Mouse (Mus musculus) MEL (cell line): ENCODE data around the gene Limch1.

Experiments
- CTCF ChIP-seq, 3 experiments: IDR thresholded peaks in 2 of 3; conservative IDR thresholded peaks in 1 of 3; 2 replicates each; pipeline ENCODE4 v1.5.1; 2011 to 2012; ENCODE audit warnings: low read length in 3 of 3, low read depth in 2 of 3, mild to moderate bottlenecking in 2 of 3, improper control_type of control experiment in 1 of 3, inconsistent platforms in 1 of 3, mixed read lengths in 1 of 3, moderate library complexity in 1 of 3; ENCODE audit not compliant: control insufficient read depth in 1 of 3, insufficient read depth in 1 of 3, poor library complexity in 1 of 3, severe bottlenecking in 1 of 3
- EP300 ChIP-seq, 2 experiments: IDR thresholded peaks; 2 replicates each; pipeline ENCODE4 v1.6.1; 2011; ENCODE audit warnings: improper control_type of control experiment in 2 of 2, low read length in 2 of 2, low read depth in 1 of 2, mild to moderate bottlenecking in 1 of 2
- GATA1 ChIP-seq: IDR thresholded peaks from 2 replicates; pipeline ENCODE4 v1.6.1; 2011; ENCODE audit warnings: low read depth, low read length, improper control_type of control experiment
- MAFK ChIP-seq: IDR thresholded peaks from 2 replicates; pipeline ENCODE4 v1.6.1; 2011; ENCODE audit warnings: low read depth, mild to moderate bottlenecking, low read length, improper control_type of control experiment, borderline replicate concordance
- NELFE ChIP-seq: IDR thresholded peaks from 2 replicates; pipeline ENCODE4 v1.6.1; 2011; ENCODE audit warnings: low read depth, low read length, improper control_type of control experiment
- POLR2A ChIP-seq, 2 experiments: IDR thresholded peaks; 2 replicates each; pipeline ENCODE4 v1.6.1; 2011 to 2012; ENCODE audit warnings: low read length in 2 of 2, mild to moderate bottlenecking in 2 of 2, control low read depth in 1 of 2, improper control_type of control experiment in 1 of 2, low read depth in 1 of 2, moderate library complexity in 1 of 2; ENCODE audit not compliant: control insufficient read depth in 1 of 2, insufficient read depth in 1 of 2, poor library complexity in 1 of 2
- POLR2AphosphoS2 ChIP-seq: IDR thresholded peaks from 2 replicates; pipeline ENCODE4 v1.6.1; 2011; ENCODE audit warnings: low read length, improper control_type of control experiment
- TCF12 ChIP-seq: IDR thresholded peaks from 2 replicates; pipeline ENCODE4 v1.6.1; 2014; ENCODE audit warnings: low read depth, mild to moderate bottlenecking, inconsistent platforms, low read length, improper control_type of control experiment, moderate library complexity
- USF1 ChIP-seq: IDR thresholded peaks from 2 replicates; pipeline ENCODE4 v1.6.1; 2014; ENCODE audit warnings: low read depth, mild to moderate bottlenecking, inconsistent platforms, low read length, improper control_type of control experiment, moderate library complexity
- ZMIZ1 ChIP-seq: IDR thresholded peaks from 2 replicates; pipeline ENCODE4 v1.6.1; 2012; ENCODE audit warnings: low read depth, mild to moderate bottlenecking, inconsistent platforms, low read length, improper control_type of control experiment, moderate library complexity
- ZNF384 ChIP-seq: IDR thresholded peaks from 2 replicates; pipeline ENCODE4 v1.6.1; 2012; ENCODE audit warnings: low read depth, mild to moderate bottlenecking, inconsistent platforms, low read length, improper control_type of control experiment

GRCm38 (mm10) chr5:66872681-66873080, 127.1 kb downstream of the Limch1 start:
- TF ChIP-seq POLR2A (IDR thresholded peaks at IDR 0.05; ENCODE audit: control insufficient read depth in 1 of 2, insufficient read depth in 1 of 2, low read depth in 1 of 2, low read length in 2 of 2, poor library complexity in 1 of 2) = no peak
- TF ChIP-seq MAFK = no peak
- TF ChIP-seq POLR2AphosphoS2 = no peak
- no peak for TF ChIP-seq NELFE
- no peak for TF ChIP-seq EP300 (IDR thresholded peaks at IDR 0.05; ENCODE audit: low read depth in 1 of 2, low read length in 2 of 2)
- no peak for TF ChIP-seq USF1
- no peak for TF ChIP-seq TCF12
- no peak for TF ChIP-seq CTCF (IDR thresholded peaks at IDR 0.05 in 2 of 3, conservative IDR thresholded peaks at IDR 0.05 in 1 of 3; ENCODE audit: control insufficient read depth in 1 of 3, insufficient read depth in 1 of 3, low read depth in 2 of 3, low read length in 3 of 3, poor library complexity in 1 of 3, severe bottlenecking in 1 of 3)
- no peak for TF ChIP-seq GATA1
- no peak for TF ChIP-seq ZNF384
- TF ChIP-seq ZMIZ1 = no peak
